In the genomic region with DNA sequence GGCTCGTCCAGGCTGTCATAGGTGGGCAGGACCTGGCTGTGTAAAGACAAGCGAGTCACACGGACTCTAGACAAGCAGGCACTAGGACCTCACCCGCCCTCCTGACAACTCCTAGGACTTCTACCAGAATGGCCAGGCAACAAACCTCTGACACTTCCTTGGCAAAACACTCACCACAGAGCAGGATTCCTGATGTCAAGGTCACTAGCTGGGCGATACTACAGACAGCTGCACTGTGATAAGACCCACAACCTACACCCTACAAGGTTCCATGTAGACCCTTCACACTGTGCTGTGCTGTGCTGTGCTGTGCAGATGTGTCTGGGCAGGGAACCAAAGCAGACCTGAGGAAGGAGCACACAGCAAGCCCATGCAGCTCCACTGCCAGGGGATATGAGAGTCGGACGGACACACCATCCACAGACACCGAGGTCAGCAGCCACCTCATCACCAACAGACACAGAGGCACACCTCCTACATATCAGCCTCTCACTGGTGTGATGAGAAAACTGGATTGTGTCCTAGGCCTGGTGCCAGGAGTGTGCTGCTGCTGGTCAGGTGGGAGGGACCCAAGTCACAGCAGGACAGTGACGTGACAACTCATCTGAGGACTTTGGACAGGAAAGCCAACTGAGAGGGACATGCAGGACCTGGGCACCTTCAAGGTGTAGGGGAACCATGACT, we compare ENCODE assay signal across 13 mouse cellular contexts. TPM values are rescaled to one million over a fixed set of nuclear protein-coding genes. Genes with fewer than 3 reads are reported as not detected.
DNase-seq lines count a peak whose midpoint lies in the region; ATAC-seq and TF ChIP-seq lines count a peak whose summit lies in the region.
"Had no signal": no experiment of that assay in that cellular context is flagged by ENCODE, and none has a peak within 500 bp of the region (broad histone marks: within the 10 kb centered on the region; RNA-seq: fewer than 3 reads in every experiment).

No protein-coding gene starts in this region.

- no peak overlapping the region for H3K9ac ChIP-seq in kidney, embryonic 14.5 days (ENCODE audit: low read depth, low read length)
- no peak overlapping the region for H3K9ac ChIP-seq in heart, adult 2 months (ENCODE audit: low read depth, low read length)
- H3K9ac ChIP-seq in heart, embryonic 13.5 days = peak overlapping the region; percentile 42; the same call in 1 of the 2 replicates
- H3K9ac ChIP-seq: midbrain, embryonic 15.5 days had no signal

- no peak overlapping the region for H3K4me3 ChIP-seq in kidney, adult 2 months (ENCODE audit: insufficient read depth, low read depth, low read length)
- H3K4me3 ChIP-seq in kidney, embryonic 14.5 days (ENCODE audit: low read length) = no peak overlapping the region
- H3K4me3 ChIP-seq in heart, adult 2 months = no peak overlapping the region
- H3K4me3 ChIP-seq in heart, embryonic 13.5 days = no peak overlapping the region
- H3K4me3 ChIP-seq: midbrain, embryonic 15.5 days had no signal

- intact Hi-C loops in heart, adult 2 months (cut with DNase I) = no loop called here
- intact Hi-C loops in left cerebral cortex, postnatal 25 days (cut with DNase I) = loop anchor here (5.0 kb wide), 1 partner anchor 42 kb away; no protein-coding TSS in a partner anchor

- peak; percentile 63 for DNase-seq in kidney, adult 2 months
- DNase-seq in heart, adult 2 months = peak in 1 of 2 experiments; percentile 54
- peak; percentile 29 for DNase-seq in large intestine, adult 2 months (ENCODE audit: low read depth, low spot score)
- DNase-seq in left cerebral cortex, postnatal 25 days (ENCODE audit: low spot score in 2 of 2) = no peak
- DNase-seq: cerebellum, adult 18-20 months; kidney, adult 8-10 months; layer of hippocampus, postnatal 36 days; retina, postnatal 1 day had no signal

- H3K36me3 ChIP-seq in kidney, adult 2 months (ENCODE audit: control insufficient read depth, insufficient read depth, low read length) = no peaks in the 10 kb centered on the region; the same call in 1 of the 2 replicates
- H3K36me3 ChIP-seq in kidney, embryonic 14.5 days (ENCODE audit: control insufficient read depth, insufficient read depth, low read length) = peaks cover 36% of the 10 kb centered on the region
- no peaks in the 10 kb centered on the region for H3K36me3 ChIP-seq in heart, adult 2 months (ENCODE audit: control insufficient read depth, insufficient read depth, low read length)
- peaks cover 57% of the 10 kb centered on the region for H3K36me3 ChIP-seq in heart, embryonic 13.5 days

- no peaks in the 10 kb centered on the region for H3K9me3 ChIP-seq in kidney, embryonic 14.5 days (ENCODE audit: control insufficient read depth, low read length)
- H3K9me3 ChIP-seq in heart, embryonic 13.5 days = no peaks in the 10 kb centered on the region
- H3K9me3 ChIP-seq: midbrain, embryonic 15.5 days had no signal

- H3K27me3 ChIP-seq in kidney, adult 2 months (replicated peaks; ENCODE audit: control insufficient read depth, insufficient read depth, low read length) = no peaks in the 10 kb centered on the region
- no peaks in the 10 kb centered on the region for H3K27me3 ChIP-seq in kidney, embryonic 14.5 days (ENCODE audit: control insufficient read depth, insufficient read depth, low read length)
- H3K27me3 ChIP-seq in heart, adult 2 months (ENCODE audit: control insufficient read depth, insufficient read depth, low read length) = no peaks in the 10 kb centered on the region
- no peaks in the 10 kb centered on the region for H3K27me3 ChIP-seq in heart, embryonic 13.5 days (replicated peaks)
- H3K27me3 ChIP-seq: midbrain, embryonic 15.5 days had no signal

- H3K4me1 ChIP-seq in kidney, adult 2 months (ENCODE audit: control insufficient read depth, insufficient read depth, low read length) = 0 out of 2 replicates have a peak, but pooled peaks cover 5% of the 10 kb centered on the region
- peaks cover 10% of the 10 kb centered on the region for H3K4me1 ChIP-seq in kidney, embryonic 14.5 days (ENCODE audit: control insufficient read depth, insufficient read depth, low read length)
- H3K4me1 ChIP-seq in heart, adult 2 months (ENCODE audit: control insufficient read depth, insufficient read depth, low read length) = peaks cover 24% of the 10 kb centered on the region
- H3K4me1 ChIP-seq in heart, embryonic 13.5 days = peaks cover 60% of the 10 kb centered on the region

- no peak for ATAC-seq in kidney, embryonic 14.5 days (ENCODE audit: low FRiP score, low TSS enrichment)
- ATAC-seq in heart, embryonic 13.5 days (ENCODE audit: extremely low read depth, insufficient number of reproducible peaks, low FRiP score, low TSS enrichment) = 0 out of 2 replicates have a peak, but pooled peaks have one; percentile 10
- ATAC-seq in cerebellum, adult (ENCODE audit: insufficient number of reproducible peaks, low FRiP score, low TSS enrichment) = no peak
- ATAC-seq: midbrain, embryonic 15.5 days had no signal

- TF ChIP-seq EP300 in heart, adult 2 months (IDR thresholded peaks at IDR 0.05; ENCODE audit: insufficient read depth, low read depth, low read length) = 0 out of 2 replicates have a peak, but pooled peaks have one; percentile 50

- 0 out of 2 replicates have a peak, but pooled peaks cover 1% of the 10 kb centered on the region for H3K79me2 ChIP-seq in heart, adult 2 months (replicated peaks; ENCODE audit: control insufficient read depth, insufficient read depth, low read length)

- TF ChIP-seq POLR2A in kidney, adult 2 months (IDR thresholded peaks at IDR 0.05; ENCODE audit: low read depth, low read length) = no peak
- no peak for TF ChIP-seq POLR2A in heart, adult 2 months (IDR thresholded peaks at IDR 0.05; ENCODE audit: insufficient read depth, low read depth, low read length)

- 81% methylated on average over 9 of the region's 9 CpGs for WGBS in kidney, adult 2 months
- 90% methylated on average over 9 of the region's 9 CpGs for WGBS in kidney, embryonic 14.5 days
- 42% methylated on average over 9 of the region's 9 CpGs for WGBS in heart, adult 2 months
- WGBS in heart, embryonic 13.5 days = 37% methylated on average over 9 of the region's 9 CpGs
- 72% methylated on average over 9 of the region's 9 CpGs for WGBS in large intestine, adult 2 months

- H3K27ac ChIP-seq in kidney, adult 2 months (ENCODE audit: insufficient read depth, low read depth, low read length) = no peak overlapping the region
- H3K27ac ChIP-seq in kidney, embryonic 14.5 days (ENCODE audit: low read depth, low read length) = no peak overlapping the region
- H3K27ac ChIP-seq in heart, adult 2 months = peak overlapping the region; percentile 49
- H3K27ac ChIP-seq in heart, embryonic 13.5 days (replicated peaks) = peak overlapping the region; percentile 88
- H3K27ac ChIP-seq: macrophage; midbrain, embryonic 15.5 days had no signal

- H3K4me2 ChIP-seq in kidney, embryonic 14.5 days (replicated peaks; ENCODE audit: low read depth, low read length) = no peak overlapping the region
- no peak overlapping the region for H3K4me2 ChIP-seq in heart, embryonic 13.5 days
- H3K4me2 ChIP-seq: midbrain, embryonic 15.5 days had no signal

- no peak for TF ChIP-seq CTCF in kidney, adult 2 months (conservative IDR thresholded peaks at IDR 0.05; ENCODE audit: insufficient read depth, insufficient read length, low read depth, low read length)
- TF ChIP-seq CTCF in heart, adult 2 months (IDR thresholded peaks at IDR 0.05) = no peak

RNA-seq across cellular contexts. Expression of a gene that starts 16.2 kb away (rescaled TPM):
- polyA plus RNA-seq in kidney, adult 2 months (2012; rRNA removed) = 151 and 178 TPM in 2 replicates
- polyA plus RNA-seq in kidney, embryonic 14.5 days (2014; fragmentation: Nextera tagmentation; extraction: Ambion mirVana) = 81.2 and 89.0 TPM in 2 replicates
- total RNA-seq in heart, adult 2 months (2021) = 10 to 100 TPM; 83.1 to 89.6 TPM
- 84.5 and 128 TPM in 2 replicates for polyA plus RNA-seq in heart, adult 2 months (2012; rRNA removed)
- polyA plus RNA-seq in heart, embryonic 13.5 days (2015; fragmentation: Nextera tagmentation; extraction: Ambion mirVana) = 83.7 and 88.0 TPM in 2 replicates
- 67.3 and 112 TPM in 2 replicates for polyA plus RNA-seq in large intestine, adult 2 months (2012; rRNA removed)
- total RNA-seq in left cerebral cortex, postnatal 25 days (2021) = 10 to 100 TPM; 82.9 to 88.8 TPM

RNA-seq across cellular contexts. Expression of a gene that starts 36.3 kb away (rescaled TPM):
- polyA plus RNA-seq in kidney, adult 2 months (2012; rRNA removed) = 77.7 and 79.3 TPM in 2 replicates
- 97.3 and 115 TPM in 2 replicates for polyA plus RNA-seq in kidney, embryonic 14.5 days (2014; fragmentation: Nextera tagmentation; extraction: Ambion mirVana)
- total RNA-seq in heart, adult 2 months (2021) = 10 to 100 TPM; 82.7 to 93.9 TPM
- 35.5 and 51.0 TPM in 2 replicates for polyA plus RNA-seq in heart, adult 2 months (2012; rRNA removed)
- 81.1 and 95.7 TPM in 2 replicates for polyA plus RNA-seq in heart, embryonic 13.5 days (2015; fragmentation: Nextera tagmentation; extraction: Ambion mirVana)
- polyA plus RNA-seq in large intestine, adult 2 months (2012; rRNA removed) = 53.1 and 56.0 TPM in 2 replicates
- total RNA-seq in left cerebral cortex, postnatal 25 days (2021) = 10 to 100 TPM; 32.5 to 36.1 TPM

RNA-seq across cellular contexts. Expression of a gene that starts 36.5 kb away (rescaled TPM):
- polyA plus RNA-seq in kidney, adult 2 months (2012; rRNA removed) = 28.5 and 35.6 TPM in 2 replicates
- polyA plus RNA-seq in kidney, embryonic 14.5 days (2014; fragmentation: Nextera tagmentation; extraction: Ambion mirVana) = 12.2 and 15.6 TPM in 2 replicates
- 1 to 10 TPM; 6.1 to 6.3 TPM for total RNA-seq in heart, adult 2 months (2021)
- polyA plus RNA-seq in heart, adult 2 months (2012; rRNA removed) = 19.1 and 22.8 TPM in 2 replicates
- 13.0 and 13.5 TPM in 2 replicates for polyA plus RNA-seq in heart, embryonic 13.5 days (2015; fragmentation: Nextera tagmentation; extraction: Ambion mirVana)
- polyA plus RNA-seq in large intestine, adult 2 months (2012; rRNA removed) = 51.1 and 76.8 TPM in 2 replicates
- total RNA-seq in left cerebral cortex, postnatal 25 days (2021) = 10 to 100 TPM; 14.4 to 15.5 TPM

RNA-seq across cellular contexts. Expression of a gene that starts 48.4 kb away (rescaled TPM):
- 5.8 and 6.8 TPM in 2 replicates for polyA plus RNA-seq in kidney, adult 2 months (2012; rRNA removed)
- polyA plus RNA-seq in kidney, embryonic 14.5 days (2014; fragmentation: Nextera tagmentation; extraction: Ambion mirVana) = 19.9 and 28.1 TPM in 2 replicates
- 10 to 100 TPM in 1 of 2 experiments, 1 to 10 TPM in 1; 9.3 to 10.7 TPM for total RNA-seq in heart, adult 2 months (2021)
- polyA plus RNA-seq in heart, adult 2 months (2012; rRNA removed) = 3.7 and 6.5 TPM in 2 replicates
- polyA plus RNA-seq in heart, embryonic 13.5 days (2015; fragmentation: Nextera tagmentation; extraction: Ambion mirVana) = 13.4 and 13.8 TPM in 2 replicates
- polyA plus RNA-seq in large intestine, adult 2 months (2012; rRNA removed) = 4.0 and 4.6 TPM in 2 replicates
- total RNA-seq in left cerebral cortex, postnatal 25 days (2021) = 10 to 100 TPM; 23.4 to 32.2 TPM

Comparison
In these comparisons a context has a peak if more than half of its experiments do, and no peak if none do; other contexts are left out.
1. DNase-seq: peak in kidney, adult 2 months (single experiment) and large intestine, adult 2 months (single experiment); none in left cerebral cortex, postnatal 25 days (0 of 2).
2. H3K27ac ChIP-seq: peak in heart, adult 2 months (single experiment) and heart, embryonic 13.5 days (single experiment); none in kidney, adult 2 months (single experiment) and kidney, embryonic 14.5 days (single experiment).